ENCODE assay signal across 8 mouse cellular contexts in the genomic region with DNA sequence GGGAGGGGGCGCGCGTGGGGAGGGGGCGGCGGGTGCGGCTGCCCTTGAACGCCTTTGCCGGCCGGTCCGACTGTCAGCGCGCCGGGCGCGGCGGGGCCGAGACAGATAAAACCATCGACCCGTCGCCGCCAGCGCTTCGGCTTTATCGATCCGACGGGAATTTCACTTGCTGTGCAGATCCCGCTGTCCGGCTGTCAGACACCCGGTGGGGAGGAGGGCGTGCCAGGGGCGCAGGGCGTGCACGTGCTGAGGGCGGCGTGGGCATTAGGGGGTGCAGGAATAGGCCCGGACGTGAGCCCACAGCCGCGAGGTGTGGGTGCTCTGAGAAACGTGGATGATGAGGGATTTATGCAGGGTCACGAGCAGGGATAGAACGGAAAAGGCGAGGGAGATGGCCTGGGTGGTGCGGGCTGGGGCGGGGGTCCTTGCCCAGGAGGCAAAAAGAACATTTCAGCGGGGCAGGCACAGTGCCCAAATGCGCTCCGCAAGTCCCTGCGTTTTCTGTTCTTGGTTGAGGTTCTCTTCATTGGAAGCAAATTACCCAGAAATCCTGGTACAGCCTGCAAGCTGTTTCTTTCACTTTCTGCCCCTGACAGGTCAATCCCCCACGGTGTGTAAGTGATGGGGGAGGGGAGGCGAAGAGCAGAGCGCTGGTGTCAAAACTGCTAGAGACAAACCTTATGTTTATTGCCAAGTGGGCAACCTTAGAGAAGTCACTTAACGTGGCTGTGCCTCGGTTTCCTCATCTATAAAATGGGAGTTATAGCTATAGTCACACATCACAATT. TPM values are rescaled to one million over a fixed set of nuclear protein-coding genes. Genes with fewer than 3 reads are reported as not detected.
DNase-seq lines count a peak whose midpoint lies in the region; ATAC-seq and TF ChIP-seq lines count a peak whose summit lies in the region.

No protein-coding gene starts in this region.

- peak overlapping the region; percentile 57 for H3K4me2 ChIP-seq in hindbrain, embryonic 11.5 days (replicated peaks; ENCODE audit: low read depth, low read length)

- peaks cover 89% of the 10 kb centered on the region for H3K27me3 ChIP-seq in erythroblast, embryonic 14.5 days (ENCODE audit: control insufficient read depth)
- H3K27me3 ChIP-seq in G1E (ENCODE audit: insufficient read depth, low read length): peaks cover 88% of the 10 kb centered on the region
- peaks cover 45% of the 10 kb centered on the region for H3K27me3 ChIP-seq in hindbrain, embryonic 11.5 days (ENCODE audit: control insufficient read depth, insufficient read depth, low read length)
- H3K27me3 ChIP-seq in midbrain, embryonic 10.5 days (ENCODE audit: low read depth, poor library complexity, severe bottlenecking): peaks cover 97% of the 10 kb centered on the region

- no peaks in the 10 kb centered on the region for H3K36me3 ChIP-seq in erythroblast, embryonic 14.5 days (ENCODE audit: control insufficient read depth)
- no peaks in the 10 kb centered on the region for H3K36me3 ChIP-seq in G1E (replicated peaks)
- H3K36me3 ChIP-seq in hindbrain, embryonic 11.5 days (ENCODE audit: control insufficient read depth, insufficient read depth, low read length): no peaks in the 10 kb centered on the region
- peaks cover 8% of the 10 kb centered on the region; the same call in 1 of the 2 replicates for H3K36me3 ChIP-seq in midbrain, embryonic 10.5 days

- H3K9me3 ChIP-seq in erythroblast, embryonic 14.5 days (ENCODE audit: control insufficient read depth, low read length): peaks cover 16% of the 10 kb centered on the region
- no peaks in the 10 kb centered on the region; the same call in 1 of the 2 replicates for H3K9me3 ChIP-seq in G1E (replicated peaks)
- H3K9me3 ChIP-seq in hindbrain, embryonic 11.5 days (ENCODE audit: control insufficient read depth, low read length): no peaks in the 10 kb centered on the region
- no peaks in the 10 kb centered on the region for H3K9me3 ChIP-seq in midbrain, embryonic 10.5 days (replicated peaks)

- no peak for TF ChIP-seq CTCF in G1E (IDR thresholded peaks at IDR 0.05; ENCODE audit: low read depth, low read length)

- peak overlapping the region; percentile 28 for H3K4me3 ChIP-seq in erythroblast, embryonic 14.5 days (replicated peaks)
- peak overlapping the region; percentile 34; the same call in 1 of the 2 replicates for H3K4me3 ChIP-seq in G1E (ENCODE audit: low read depth, low read length)
- H3K4me3 ChIP-seq in hindbrain, embryonic 11.5 days (ENCODE audit: low read depth, low read length): peak overlapping the region; percentile 32
- peak overlapping the region; percentile 56 for H3K4me3 ChIP-seq in midbrain, embryonic 10.5 days

- H3K4me1 ChIP-seq in erythroblast, embryonic 14.5 days (ENCODE audit: control insufficient read depth): peaks cover 11% of the 10 kb centered on the region
- peaks cover 8% of the 10 kb centered on the region for H3K4me1 ChIP-seq in G1E (ENCODE audit: insufficient read depth, low read depth, low read length)
- H3K4me1 ChIP-seq in hindbrain, embryonic 11.5 days (replicated peaks; ENCODE audit: control insufficient read depth, insufficient read depth, low read length): peaks cover 11% of the 10 kb centered on the region
- H3K4me1 ChIP-seq in midbrain, embryonic 10.5 days: peaks cover 69% of the 10 kb centered on the region

- WGBS in hindbrain, embryonic 11.5 days: 4% methylated on average over 49 of the region's 54 CpGs
- 3% methylated on average over 54 of the region's 54 CpGs for WGBS in midbrain, embryonic 10.5 days

- H3K27ac ChIP-seq in hindbrain, embryonic 11.5 days (ENCODE audit: low read depth, low read length): no peak overlapping the region
- peak overlapping the region; percentile 49 for H3K27ac ChIP-seq in midbrain, embryonic 10.5 days (replicated peaks)

- peak overlapping the region; percentile 42; the same call in 1 of the 2 replicates for H3K9ac ChIP-seq in hindbrain, embryonic 11.5 days (ENCODE audit: low read depth, low read length)

- no peak for ATAC-seq in erythroblast, adult 5-6 weeks (replicated peaks; ENCODE audit: low FRiP score, poor library complexity, severe bottlenecking)
- ATAC-seq in G1E (ENCODE audit: extremely low read depth, insufficient number of reproducible peaks, low FRiP score, poor library complexity, severe bottlenecking): no peak
- ATAC-seq in hindbrain, embryonic 11.5 days (ENCODE audit: low FRiP score): peak; percentile 22; the same call in 1 of the 2 replicates

- no peak for DNase-seq in G1E (ENCODE audit: low spot score)
- DNase-seq in hindbrain, embryonic 11.5 days (ENCODE audit: low spot score): peak; percentile 58
- peak; percentile 54 for DNase-seq in midbrain, embryonic 10.5 days (ENCODE audit: low spot score)
- no peak for DNase-seq in urinary bladder, postnatal 36 days (ENCODE audit: low spot score in 2 of 2)
- DNase-seq in testis, postnatal 14 days (ENCODE audit: low spot score): no peak
- DNase-seq in right cerebral cortex, adult 2 months (ENCODE audit: low spot score in 2 of 2): no peak

RNA-seq across cellular contexts. Expression of a gene that starts 52.5 kb away (rescaled TPM):
- not detected in 2 replicates for polyA plus RNA-seq in erythroblast, embryonic 14.5 days (2012)
- not detected in 2 replicates for total RNA-seq in erythroblast, adult 5-6 weeks (2015; ENCODE audit: low replicate concordance)
- not detected in 2 replicates for total RNA-seq in erythroblast, adult 5-6 weeks (2017; ENCODE audit: low replicate concordance)
- total RNA-seq in G1E (2014; fragmentation: Nextera tagmentation) (not detected in 2 replicates), G1E (2017) (not detected in 2 replicates)
- not detected in 2 replicates for polyA plus RNA-seq in G1E (2012)
- 0.53 TPM in 1 of 2 replicates, not detected in the other for polyA plus RNA-seq in hindbrain, embryonic 11.5 days (2014; fragmentation: Nextera tagmentation; extraction: Ambion mirVana)
- 0.22 and 0.36 TPM in 2 replicates for polyA plus RNA-seq in midbrain, embryonic 10.5 days (2016; fragmentation: Nextera tagmentation; extraction: Ambion mirVana)

RNA-seq across cellular contexts. Expression of a gene that starts 52.7 kb away (rescaled TPM):
- polyA plus RNA-seq in erythroblast, embryonic 14.5 days (2012): 0.06 TPM in 2 replicates
- 1.9 and 4.0 TPM in 2 replicates for total RNA-seq in erythroblast, adult 5-6 weeks (2015; ENCODE audit: low replicate concordance)
- total RNA-seq in erythroblast, adult 5-6 weeks (2017; ENCODE audit: low replicate concordance): 1.9 TPM in 1 of 2 replicates, not detected in the other
- total RNA-seq in G1E (2014; fragmentation: Nextera tagmentation): 0.90 TPM in 1 of 2 replicates, not detected in the other
- total RNA-seq in G1E (2017): 0.16 TPM in 1 of 2 replicates, not detected in the other
- 0.07 and 0.08 TPM in 2 replicates for polyA plus RNA-seq in G1E (2012)
- polyA plus RNA-seq in hindbrain, embryonic 11.5 days (2014; fragmentation: Nextera tagmentation; extraction: Ambion mirVana): 11.4 and 13.1 TPM in 2 replicates
- polyA plus RNA-seq in midbrain, embryonic 10.5 days (2016; fragmentation: Nextera tagmentation; extraction: Ambion mirVana): 8.2 and 8.7 TPM in 2 replicates

Comparison
In these comparisons a context has a peak if more than half of its experiments do, and no peak if none do; other contexts are left out.
1. DNase-seq: peak in hindbrain, embryonic 11.5 days (single experiment) and midbrain, embryonic 10.5 days (single experiment); none in G1E (single experiment), urinary bladder, postnatal 36 days (0 of 2), testis, postnatal 14 days (single experiment) and right cerebral cortex, adult 2 months (0 of 2).
2. Peak in every context shown above with its lines, with median percentiles within 50 percentile points of each other: H3K4me3 ChIP-seq.